Mouse (Mus musculus): ENCODE measurements around the gene Olfr518. TPM values are rescaled to one million over a fixed set of nuclear protein-coding genes. Genes with fewer than 3 reads are reported as not detected.

Olfr518 gene
- not detected in 2 replicates for polyA plus RNA-seq (2014; fragmentation: Nextera tagmentation; extraction: Ambion mirVana)

DNA sequence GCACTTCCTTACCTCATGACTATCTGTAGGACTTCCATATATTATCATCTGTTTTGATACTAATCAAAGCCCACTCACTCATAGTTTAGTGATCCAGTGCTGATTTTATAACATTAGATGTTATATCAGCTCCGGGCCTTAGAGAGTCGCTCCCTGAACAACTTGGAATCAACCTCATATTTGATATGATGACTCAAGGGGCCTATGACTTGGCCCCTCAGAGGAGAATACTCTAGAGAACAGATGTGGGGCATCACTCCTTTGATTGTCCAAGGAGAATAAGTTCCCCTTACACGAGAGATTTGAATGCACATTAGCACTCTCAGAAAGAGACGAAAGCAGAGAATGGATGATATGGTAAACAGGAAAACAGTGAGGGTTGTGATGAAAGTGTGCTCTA lies at the start of gene Olfr518:
Olfr518 (minus strand) TSS at position 101 of the 400 bp plus-strand sequence.
- no peaks in the 10 kb centered on the region for H3K36me3 ChIP-seq (ENCODE audit: control insufficient read depth, insufficient read depth, low read length)
- H3K4me1 ChIP-seq (ENCODE audit: control insufficient read depth in 2 of 2, insufficient read depth in 2 of 2, low read length in 2 of 2) = no peaks in the 10 kb centered on the region
- no peak within 1 kb of the TSS for H3K4me3 ChIP-seq (ENCODE audit: control insufficient read depth in 1 of 2, insufficient read depth in 1 of 2, low read depth in 1 of 2, low read length in 2 of 2)
- no peak within 1 kb of the TSS for H3K27ac ChIP-seq (replicated peaks in 1 of 2; ENCODE audit: control insufficient read depth in 1 of 2, insufficient read depth in 1 of 2, low read depth in 2 of 2, low read length in 2 of 2)
- ATAC-seq (ENCODE audit: insufficient number of reproducible peaks, insufficient read depth, low FRiP score, low read depth) = no peak
- H3K9ac ChIP-seq (ENCODE audit: low read length) = no peak within 1 kb of the TSS
- WGBS = 61% methylated on average over 4 of the region's 4 CpGs
- H3K9me3 ChIP-seq (ENCODE audit: control insufficient read depth, low read length) = no peaks in the 10 kb centered on the region
- H3K27me3 ChIP-seq (ENCODE audit: control insufficient read depth, insufficient read depth, low read length) = no peaks in the 10 kb centered on the region
- no peak within 1 kb of the TSS for H3K4me2 ChIP-seq (ENCODE audit: low read length)

DNA sequence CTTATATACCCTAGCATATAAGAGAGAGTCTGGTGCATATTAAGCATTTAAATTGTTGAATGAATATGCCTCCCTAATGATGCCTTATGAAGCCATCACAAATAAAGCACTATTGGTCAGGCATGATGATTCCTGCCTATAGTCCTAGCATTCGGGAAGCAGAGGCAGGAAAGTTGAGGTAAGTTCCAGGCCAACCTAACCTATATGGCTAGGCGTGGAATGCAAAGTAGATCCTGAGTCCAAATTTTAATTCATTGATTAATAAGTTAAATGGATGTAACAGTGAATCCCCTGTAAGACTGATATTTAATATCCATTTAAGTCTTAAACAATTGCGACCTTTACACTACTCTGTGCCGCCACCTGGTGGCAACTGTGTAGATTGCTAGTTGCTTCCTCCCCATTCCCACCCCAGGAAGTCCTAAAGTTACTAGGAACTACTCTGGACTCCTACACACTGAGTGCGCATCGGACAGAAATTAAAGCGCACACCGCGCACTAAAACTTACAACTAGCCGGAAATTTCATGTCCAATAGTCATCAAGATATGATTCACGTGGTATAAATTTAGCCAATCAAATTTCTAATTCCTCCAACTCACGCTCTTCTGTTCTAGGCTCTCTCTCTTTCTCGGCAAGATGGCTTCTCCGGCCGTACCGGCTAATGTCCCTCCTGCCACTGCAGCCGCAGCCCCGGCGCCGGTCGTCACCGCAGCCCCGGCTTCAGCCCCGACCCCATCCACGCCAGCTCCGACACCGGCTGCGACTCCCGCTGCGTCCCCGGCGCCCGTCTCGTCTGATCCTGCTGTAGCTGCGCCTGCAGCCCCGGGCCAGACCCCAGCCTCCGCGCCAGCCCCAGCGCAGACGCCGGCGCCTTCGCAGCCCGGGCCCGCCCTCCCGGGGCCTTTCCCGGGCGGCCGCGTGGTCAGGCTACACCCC lies 49.3 kb upstream of the Olfr518 start, which contains the start of gene Eif3f:
Eif3f (plus strand) TSS at position 624 of the 938 bp plus-strand sequence.
- H3K4me1 ChIP-seq (ENCODE audit: control insufficient read depth in 2 of 2, insufficient read depth in 2 of 2, low read length in 2 of 2) = peaks cover 6 to 11% of the 10 kb centered on the region in 2 experiments
- H3K9ac ChIP-seq (ENCODE audit: low read length) = peak within 1 kb of the TSS; percentile 96
- H3K27ac ChIP-seq (replicated peaks in 1 of 2; ENCODE audit: control insufficient read depth in 1 of 2, insufficient read depth in 1 of 2, low read depth in 2 of 2, low read length in 2 of 2) = peak within 1 kb of the TSS; percentile 75 to 76; a peak in 3 of 4 replicates
- H3K4me2 ChIP-seq (ENCODE audit: low read length) = peak within 1 kb of the TSS; percentile 88
- peak within 1 kb of the TSS; percentile 97 to 99 for H3K4me3 ChIP-seq (ENCODE audit: control insufficient read depth in 1 of 2, insufficient read depth in 1 of 2, low read depth in 1 of 2, low read length in 2 of 2)
- H3K27me3 ChIP-seq (ENCODE audit: control insufficient read depth, insufficient read depth, low read length) = no peaks in the 10 kb centered on the region
- peak; percentile 95 for ATAC-seq (ENCODE audit: insufficient number of reproducible peaks, insufficient read depth, low FRiP score, low read depth)
- 2% methylated on average over 47 of the region's 50 CpGs for WGBS
- peaks cover 28% of the 10 kb centered on the region for H3K36me3 ChIP-seq (ENCODE audit: control insufficient read depth, insufficient read depth, low read length)
- no peaks in the 10 kb centered on the region for H3K9me3 ChIP-seq (ENCODE audit: control insufficient read depth, low read length)

DNA sequence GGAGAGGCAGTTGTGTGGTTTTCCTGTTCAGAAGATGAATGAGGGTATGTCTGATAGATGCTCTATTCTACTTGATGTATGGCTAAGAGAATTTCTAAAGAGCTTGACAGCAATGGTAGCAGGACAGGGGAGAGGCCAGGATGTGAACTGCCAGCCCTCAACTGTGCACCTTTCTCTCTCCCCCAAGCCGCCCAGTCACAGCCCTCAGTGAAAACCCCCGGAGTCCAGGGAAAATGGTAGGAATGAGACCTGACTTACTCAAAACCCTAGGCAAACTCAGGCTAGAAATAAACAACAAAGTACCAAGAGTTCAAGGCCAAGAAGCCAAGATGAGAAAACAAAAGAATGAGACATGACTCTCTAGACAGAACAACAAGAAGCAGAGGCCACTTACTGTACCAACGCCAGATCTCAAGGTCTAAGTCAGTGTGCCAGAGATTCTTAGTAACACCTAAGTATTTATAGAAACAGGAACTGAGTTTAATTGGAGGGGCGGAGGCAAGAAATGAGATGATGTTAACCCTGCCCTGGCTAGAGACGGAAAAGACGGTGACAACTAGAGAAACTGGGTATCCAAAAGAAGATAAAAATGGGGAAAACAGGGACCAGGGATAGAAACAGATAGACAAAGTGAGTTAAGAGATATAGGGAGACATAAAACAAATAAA lies 45.1 kb upstream of the Olfr518 start, which contains the start of gene Nlrp10:
Nlrp10 (minus strand) TSS at position 453 of the 668 bp plus-strand sequence.
- Histone ChIP-seq H3K4me2 (ENCODE audit: low read length) (peak within 1 kb of the TSS; percentile 54), H3K4me1 (ENCODE audit: control insufficient read depth in 2 of 2, insufficient read depth in 2 of 2, low read length in 2 of 2) (peaks cover 0 to under 1% of the 10 kb centered on the region in 2 experiments; a peak in 2 of 4 replicates), H3K4me3 (ENCODE audit: control insufficient read depth in 1 of 2, insufficient read depth in 1 of 2, low read depth in 1 of 2, low read length in 2 of 2) (peak within 1 kb of the TSS; percentile 27 to 36), H3K36me3 (ENCODE audit: control insufficient read depth, insufficient read depth, low read length) (peaks cover 10% of the 10 kb centered on the region), H3K9me3 (ENCODE audit: control insufficient read depth, low read length) (no peaks in the 10 kb centered on the region), H3K27me3 (ENCODE audit: control insufficient read depth, insufficient read depth, low read length) (no peaks in the 10 kb centered on the region), H3K9ac (ENCODE audit: low read length) (peak within 1 kb of the TSS; percentile 57), H3K27ac (replicated peaks in 1 of 2; ENCODE audit: control insufficient read depth in 1 of 2, insufficient read depth in 1 of 2, low read depth in 2 of 2, low read length in 2 of 2) (peak within 1 kb of the TSS; percentile 83)
- 38% methylated on average over 6 of the region's 6 CpGs for WGBS
- ATAC-seq (ENCODE audit: insufficient number of reproducible peaks, insufficient read depth, low FRiP score, low read depth) = no peak

DNA sequence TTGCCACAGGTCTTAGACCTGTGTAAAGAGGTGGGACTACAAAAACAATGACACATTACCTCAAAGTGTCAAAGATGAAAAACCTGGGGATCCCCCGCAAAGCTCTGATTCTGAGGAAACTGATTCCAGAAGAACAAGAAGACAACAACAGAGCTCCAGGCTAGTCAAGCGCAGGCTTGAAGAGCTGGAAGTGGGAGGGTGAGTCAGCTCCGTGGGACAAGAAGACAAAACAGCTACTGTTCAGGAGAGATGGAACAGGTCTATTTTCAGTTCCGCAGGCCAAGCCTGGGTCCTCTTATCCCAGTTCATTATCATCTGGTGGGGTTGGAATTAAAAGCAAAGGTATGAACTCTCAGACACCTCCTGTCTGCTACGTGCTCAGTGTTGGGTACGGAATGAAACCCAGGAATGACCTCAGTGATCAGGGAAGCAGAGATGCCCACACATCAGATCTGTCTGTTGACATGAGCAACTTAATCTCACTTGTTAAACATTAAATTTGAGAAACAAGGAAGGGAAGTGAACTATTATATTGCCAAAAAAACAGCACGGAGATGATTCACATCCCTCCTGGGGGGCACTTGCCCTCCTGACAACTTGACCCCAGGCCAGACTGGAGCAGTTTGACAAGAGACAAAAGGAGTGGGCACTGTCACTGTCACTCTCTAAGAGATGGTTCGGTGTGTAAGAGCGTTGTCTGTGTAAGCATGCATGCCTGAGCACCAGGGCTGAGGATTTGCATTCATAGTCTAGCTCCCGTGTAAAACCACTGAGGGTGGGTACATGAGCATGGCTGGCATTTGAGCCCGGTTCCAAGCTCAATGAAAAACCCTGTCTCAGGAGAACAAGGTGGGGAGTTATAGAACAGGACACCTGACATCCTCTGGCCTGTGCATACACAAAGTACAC lies 43.7 kb upstream of the Olfr518 start:
- H3K27ac ChIP-seq (replicated peaks in 1 of 2; ENCODE audit: control insufficient read depth in 1 of 2, insufficient read depth in 1 of 2, low read depth in 2 of 2, low read length in 2 of 2) = peak overlapping the region; percentile 12 to 24; a peak in 1 of 4 replicates
- H3K4me1 ChIP-seq (ENCODE audit: control insufficient read depth in 2 of 2, insufficient read depth in 2 of 2, low read length in 2 of 2) = no peaks in the 10 kb centered on the region
- WGBS = 64% methylated on average over 11 of the region's 11 CpGs
- peak overlapping the region; percentile 57; the same call in 1 of the 2 replicates for H3K9ac ChIP-seq (ENCODE audit: low read length)
- peak overlapping the region; percentile 54 for H3K4me2 ChIP-seq (ENCODE audit: low read length)
- peaks cover 10% of the 10 kb centered on the region for H3K36me3 ChIP-seq (ENCODE audit: control insufficient read depth, insufficient read depth, low read length)
- no peaks in the 10 kb centered on the region for H3K27me3 ChIP-seq (ENCODE audit: control insufficient read depth, insufficient read depth, low read length)
- H3K9me3 ChIP-seq (ENCODE audit: control insufficient read depth, low read length) = no peaks in the 10 kb centered on the region
- peak overlapping the region in 1 of 2 experiments; percentile 36; a peak in 1 of 4 replicates for H3K4me3 ChIP-seq (ENCODE audit: control insufficient read depth in 1 of 2, insufficient read depth in 1 of 2, low read depth in 1 of 2, low read length in 2 of 2)
- no peak for ATAC-seq (ENCODE audit: insufficient number of reproducible peaks, insufficient read depth, low FRiP score, low read depth)

DNA sequence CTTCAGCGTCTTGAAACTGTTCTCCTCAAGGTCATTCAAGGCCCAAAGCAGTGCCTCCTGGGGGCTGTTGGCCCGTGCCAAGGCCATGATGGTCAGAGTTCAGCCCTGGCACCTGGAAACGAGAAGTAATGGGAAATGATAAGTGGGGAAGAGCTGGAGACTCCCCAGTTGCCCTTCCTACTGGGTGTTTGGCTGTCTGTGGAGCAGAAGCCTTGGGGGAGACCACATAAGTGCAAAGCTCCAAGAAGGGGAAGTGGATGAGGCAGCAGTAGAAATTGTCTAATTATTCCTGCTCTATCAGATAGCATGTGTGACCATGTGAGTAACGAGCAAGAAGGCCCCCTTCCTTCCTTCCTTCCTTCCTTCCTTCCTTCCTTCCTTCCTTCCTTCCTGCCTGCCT lies 42.2 kb upstream of the Olfr518 start:
- WGBS = 66% methylated on average over 4 of the region's 4 CpGs
- no peak overlapping the region for H3K4me3 ChIP-seq (ENCODE audit: control insufficient read depth in 1 of 2, insufficient read depth in 1 of 2, low read depth in 1 of 2, low read length in 2 of 2)
- H3K4me1 ChIP-seq (ENCODE audit: control insufficient read depth in 2 of 2, insufficient read depth in 2 of 2, low read length in 2 of 2) = no peaks in the 10 kb centered on the region
- no peak overlapping the region for H3K4me2 ChIP-seq (ENCODE audit: low read length)
- H3K27me3 ChIP-seq (ENCODE audit: control insufficient read depth, insufficient read depth, low read length) = no peaks in the 10 kb centered on the region
- peaks cover 10% of the 10 kb centered on the region for H3K36me3 ChIP-seq (ENCODE audit: control insufficient read depth, insufficient read depth, low read length)
- ATAC-seq (ENCODE audit: insufficient number of reproducible peaks, insufficient read depth, low FRiP score, low read depth) = no peak
- no peaks in the 10 kb centered on the region for H3K9me3 ChIP-seq (ENCODE audit: control insufficient read depth, low read length)
- H3K9ac ChIP-seq (ENCODE audit: low read length) = no peak overlapping the region
- no peak overlapping the region for H3K27ac ChIP-seq (replicated peaks in 1 of 2; ENCODE audit: control insufficient read depth in 1 of 2, insufficient read depth in 1 of 2, low read depth in 2 of 2, low read length in 2 of 2)

DNA sequence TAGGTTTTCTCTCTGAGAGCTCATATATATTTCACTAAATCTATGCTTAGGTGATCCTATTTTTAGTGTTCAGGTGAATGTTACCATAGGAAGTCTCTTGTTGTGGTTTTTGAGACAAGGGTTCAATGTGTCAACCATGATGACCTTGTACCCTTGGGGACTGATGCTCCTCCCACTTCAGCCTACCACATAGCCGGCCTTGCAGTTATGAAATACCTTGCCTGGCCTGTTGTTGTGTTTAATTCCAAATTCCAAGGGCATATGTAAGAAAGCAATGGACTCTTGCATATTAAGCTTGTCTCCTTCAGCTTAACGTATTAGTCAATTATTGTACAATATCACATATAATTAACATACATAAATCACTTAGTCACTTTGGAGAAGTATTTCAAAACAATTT lies 19.2 kb upstream of the Olfr518 start:
- ATAC-seq (ENCODE audit: insufficient number of reproducible peaks, insufficient read depth, low FRiP score, low read depth) = no peak
- Histone ChIP-seq H3K9me3 (ENCODE audit: control insufficient read depth, low read length) (no peaks in the 10 kb centered on the region), H3K27ac (replicated peaks in 1 of 2; ENCODE audit: control insufficient read depth in 1 of 2, insufficient read depth in 1 of 2, low read depth in 2 of 2, low read length in 2 of 2) (no peak overlapping the region), H3K4me2 (ENCODE audit: low read length) (no peak overlapping the region), H3K36me3 (ENCODE audit: control insufficient read depth, insufficient read depth, low read length) (no peaks in the 10 kb centered on the region), H3K9ac (ENCODE audit: low read length) (no peak overlapping the region), H3K27me3 (ENCODE audit: control insufficient read depth, insufficient read depth, low read length) (no peaks in the 10 kb centered on the region), H3K4me3 (ENCODE audit: control insufficient read depth in 1 of 2, insufficient read depth in 1 of 2, low read depth in 1 of 2, low read length in 2 of 2) (no peak overlapping the region), H3K4me1 (ENCODE audit: control insufficient read depth in 2 of 2, insufficient read depth in 2 of 2, low read length in 2 of 2) (no peaks in the 10 kb centered on the region)
- WGBS = 71% methylated on average over 2 of the region's 2 CpGs

DNA sequence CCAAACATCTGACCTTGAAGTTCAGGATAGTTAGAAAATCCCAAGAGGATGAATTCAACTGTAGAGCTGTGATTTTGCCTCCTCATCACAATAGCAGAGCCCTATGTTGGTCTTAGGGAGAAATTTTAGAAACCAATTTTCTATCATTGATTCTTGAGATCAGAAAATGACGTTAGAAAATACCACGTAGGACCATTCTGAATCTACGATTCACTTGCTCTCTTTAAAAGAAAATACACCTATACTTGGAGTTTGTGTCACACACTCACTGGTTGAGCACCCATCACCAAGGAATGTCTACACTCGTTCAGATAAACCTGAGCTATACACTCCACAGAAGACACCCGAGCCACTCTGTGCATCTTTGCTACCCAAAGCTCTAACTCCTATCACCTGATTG lies 9.5 kb upstream of the Olfr518 start, which contains the start of gene Olfr519:
Olfr519 (minus strand) TSS at position 101 of the 400 bp plus-strand sequence.
- Histone ChIP-seq H3K36me3 (ENCODE audit: control insufficient read depth, insufficient read depth, low read length) (no peaks in the 10 kb centered on the region), H3K9ac (ENCODE audit: low read length) (no peak within 1 kb of the TSS), H3K4me2 (ENCODE audit: low read length) (no peak within 1 kb of the TSS), H3K27me3 (ENCODE audit: control insufficient read depth, insufficient read depth, low read length) (no peaks in the 10 kb centered on the region), H3K9me3 (ENCODE audit: control insufficient read depth, low read length) (no peaks in the 10 kb centered on the region), H3K4me3 (ENCODE audit: control insufficient read depth in 1 of 2, insufficient read depth in 1 of 2, low read depth in 1 of 2, low read length in 2 of 2) (no peak within 1 kb of the TSS), H3K27ac (replicated peaks in 1 of 2; ENCODE audit: control insufficient read depth in 1 of 2, insufficient read depth in 1 of 2, low read depth in 2 of 2, low read length in 2 of 2) (no peak within 1 kb of the TSS), H3K4me1 (ENCODE audit: control insufficient read depth in 2 of 2, insufficient read depth in 2 of 2, low read length in 2 of 2) (no peaks in the 10 kb centered on the region)
- WGBS = 76% methylated on average over 5 of the region's 5 CpGs
- no peak for ATAC-seq (ENCODE audit: insufficient number of reproducible peaks, insufficient read depth, low FRiP score, low read depth)

All from heart, embryonic 14.5 days (tissue).